Mouse (Mus musculus): ENCODE measurements at regions not wholly inside any gene's neighbourhood (a gene's known extent, or its start where the extent isn't known, plus 50 kb on each side); places are given as distances from the start of the nearest gene placed in this dataset.

DNA sequence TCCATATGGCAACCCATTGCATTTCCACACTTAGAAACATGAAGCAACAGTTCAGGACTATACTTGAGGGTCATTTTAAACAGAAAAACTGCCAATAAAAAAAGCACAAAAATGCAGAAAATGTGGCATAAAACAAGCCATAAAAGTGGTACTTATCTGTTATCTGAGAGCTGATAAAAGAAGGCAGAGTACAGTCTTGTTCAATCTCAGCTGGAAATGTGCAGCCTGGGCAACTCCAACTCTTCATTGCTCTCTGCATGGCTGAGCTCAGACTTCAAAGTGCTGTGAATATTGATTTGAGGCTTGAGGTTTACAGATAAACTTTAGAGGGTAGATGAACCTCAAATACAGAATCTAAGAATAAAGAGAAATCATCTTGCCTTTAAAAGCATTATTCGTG lies 151.1 kb upstream of the Lrrn1 start:
- no peak for DNase-seq

- peak; percentile 15 to 36 for DNase-seq
These were observed 148.9 kb upstream of the Lrrn1 start for GRCm38 (mm10) chr6:107380621-107381020.

GRCm38 (mm10) chr6:107386094-107386678 lies 143.4 kb upstream of the Lrrn1 start:
- DNase-seq: no peak

- DNase-seq: no peak
These were observed 139.7 kb upstream of the Lrrn1 start for GRCm38 (mm10) chr6:107389892-107390291.

DNA sequence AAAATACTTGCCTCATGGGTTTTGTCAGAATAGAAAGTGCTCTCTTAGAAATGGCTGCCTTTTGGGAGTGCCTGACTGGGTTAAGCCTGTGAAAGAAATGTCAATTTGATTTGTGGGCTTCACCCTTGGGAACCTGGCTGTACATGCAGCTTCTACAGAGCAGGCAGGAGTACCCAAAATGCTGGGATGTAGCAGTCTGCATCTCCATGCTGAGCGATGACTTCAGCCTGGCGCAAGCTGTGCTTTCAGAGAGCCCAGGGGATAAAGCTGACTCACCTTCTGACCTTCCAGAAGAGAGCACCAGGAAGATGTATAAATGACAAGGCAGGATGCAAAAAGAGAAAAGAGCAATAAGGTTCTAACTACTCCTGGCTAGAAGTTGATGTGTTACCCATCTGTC lies 135.0 kb upstream of the Lrrn1 start:
- DNase-seq: peak in 1 of 2 experiments; percentile 7

GRCm38 (mm10) chr6:107415766-107416165 lies 113.8 kb upstream of the Lrrn1 start:
- DNase-seq: no peak

DNA sequence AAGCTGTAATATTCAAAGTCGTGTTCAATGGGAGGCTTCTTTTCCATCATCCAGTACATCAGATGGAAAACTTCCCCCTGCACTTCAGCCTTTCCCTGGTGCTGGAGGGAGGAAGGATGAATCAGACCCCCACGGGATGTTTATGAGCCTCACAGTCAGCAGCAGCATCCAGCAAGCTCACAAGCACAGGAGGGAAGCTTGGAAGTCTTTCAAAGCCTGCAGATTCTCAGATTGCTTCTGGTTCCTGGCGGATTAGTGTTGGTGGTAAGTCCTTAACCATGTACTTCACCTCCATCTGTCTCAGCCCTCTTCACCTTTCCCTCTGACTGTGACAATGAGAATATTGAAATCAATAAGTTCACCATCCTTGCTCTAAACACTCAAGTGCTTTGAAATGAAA lies 107.5 kb upstream of the Lrrn1 start:
- no peak for DNase-seq

GRCm38 (mm10) chr6:107426529-107426928 lies 103.0 kb upstream of the Lrrn1 start:
- DNase-seq: no peak

DNA sequence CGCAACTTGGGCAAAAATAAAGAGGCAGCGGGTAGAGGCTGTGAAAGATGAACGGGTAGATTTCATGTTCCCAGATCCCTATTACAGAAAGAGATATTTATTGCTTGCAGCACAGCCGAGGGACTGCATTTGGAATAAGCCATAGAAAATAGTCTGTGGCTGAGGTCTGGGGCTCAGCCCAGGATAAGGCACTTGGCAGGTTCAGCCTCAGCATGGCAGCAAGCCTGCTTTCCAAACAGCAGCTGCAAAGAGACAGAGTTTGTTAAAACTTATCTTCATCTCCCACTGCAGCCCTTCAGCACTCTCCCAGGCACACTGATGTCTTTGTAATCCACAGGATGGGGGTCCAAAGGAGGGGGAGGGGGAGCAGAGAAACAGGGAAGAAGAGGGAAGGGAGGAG lies 98.5 kb upstream of the Lrrn1 start:
- peak; percentile 40 to 50 for DNase-seq

DNA sequence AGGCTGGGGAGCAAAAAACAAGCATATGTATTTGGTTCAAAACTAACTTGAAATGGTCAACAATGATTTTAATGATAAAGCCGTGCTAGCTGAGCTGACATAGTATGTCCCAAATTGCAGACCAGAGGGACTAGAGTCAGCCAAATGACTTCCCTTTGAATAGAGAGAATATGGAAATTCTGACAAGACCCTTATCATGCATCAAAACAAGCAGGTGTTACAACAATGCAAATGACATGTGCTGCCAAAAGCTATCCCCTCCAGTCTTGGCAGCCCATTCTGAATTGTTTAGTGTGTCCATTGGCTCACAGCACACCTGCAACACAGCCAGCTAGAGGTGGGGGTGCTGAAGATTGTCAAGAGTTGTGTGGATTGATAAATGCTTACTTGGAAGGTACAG lies 87.5 kb upstream of the Lrrn1 start:
- DNase-seq: no peak

- DNase-seq: peak; percentile 74 to 81
These were observed 85.2 kb upstream of the Lrrn1 start for GRCm38 (mm10) chr6:107444336-107444735.

DNA sequence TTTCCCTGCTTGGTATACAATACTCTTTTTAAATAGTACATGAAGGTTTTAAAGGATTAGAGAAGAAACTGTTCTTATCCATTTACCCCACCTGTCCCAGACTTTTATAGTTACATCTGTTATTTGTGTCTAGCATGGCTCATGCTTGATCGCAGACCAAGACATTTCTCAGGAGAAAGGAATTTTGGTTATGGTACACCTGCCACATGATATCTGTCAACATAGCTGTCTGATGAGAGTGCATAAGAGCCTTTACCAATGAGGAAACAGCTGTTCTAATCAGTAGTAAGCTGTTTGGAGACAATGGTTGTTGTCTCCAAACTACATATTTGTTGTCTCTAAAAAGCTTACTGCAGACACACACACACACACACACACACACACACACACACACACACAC lies 70.3 kb upstream of the Lrrn1 start:
- DNase-seq: no peak

DNA sequence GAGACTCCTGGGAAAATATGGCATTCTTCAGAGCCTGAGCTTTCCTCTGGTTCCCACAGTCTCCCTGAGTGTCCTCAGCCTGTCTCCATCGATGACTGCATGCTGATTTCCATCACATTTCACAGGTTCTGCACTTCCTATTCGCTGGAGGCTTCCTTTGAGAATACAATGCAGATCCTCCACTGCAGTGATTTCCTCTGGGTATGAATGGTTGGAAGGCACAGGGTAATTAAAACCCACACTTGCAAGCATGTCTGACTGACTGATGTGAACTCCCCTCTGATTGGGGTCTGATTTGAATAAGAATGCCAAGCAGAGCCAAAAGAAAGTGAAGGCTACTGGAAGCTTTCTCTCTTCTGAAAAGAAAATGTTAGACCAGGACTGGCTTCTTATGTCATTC lies 67.1 kb upstream of the Lrrn1 start:
- no peak for DNase-seq

GRCm38 (mm10) chr6:107473395-107473794 lies 56.2 kb upstream of the Lrrn1 start:
- DNase-seq: no peak

DNA sequence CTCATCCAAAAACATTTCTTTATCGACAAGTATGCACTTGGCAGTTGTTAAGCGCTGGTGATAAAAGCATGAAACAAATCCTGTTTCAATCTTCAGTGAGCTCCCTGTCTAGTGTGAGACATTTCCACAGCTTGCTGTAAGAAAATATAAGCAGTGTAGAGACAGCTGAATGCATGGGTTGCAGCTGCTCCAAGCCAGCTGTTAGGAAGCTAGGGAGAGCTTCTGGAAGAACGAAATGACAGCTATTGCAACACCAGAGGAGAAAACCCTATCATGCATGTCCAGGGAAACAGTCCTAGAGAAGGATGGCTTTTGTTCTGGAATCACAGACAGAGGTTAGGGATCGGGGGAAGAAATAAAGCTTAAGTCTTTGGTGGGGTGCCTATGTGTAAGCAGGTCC lies 55.4 kb upstream of the Lrrn1 start:
- no peak for DNase-seq

All from cerebellum, postnatal 14 days (tissue).